Mouse (Mus musculus): ENCODE measurements around the gene Zfp956. TPM values are rescaled to one million over a fixed set of nuclear protein-coding genes. Genes with fewer than 3 reads are reported as not detected.
A peak's percentile ranks its signal among the peaks of the same experiment; 100 is the strongest.
"Not testable (repeated sequence)": the region's sequence is repeated elsewhere in the genome, so short reads cannot be mapped to it uniquely, and the experiment has no call there.

The Zfp956 gene
- total RNA-seq (2021): 1 to 10 TPM; 1.5 to 2.2 TPM

- DNase-seq: peak; percentile 95
Observed at GRCm38 (mm10) chr6:47953191-47953726, at the start of gene Zfp956. TSS of gene Zfp956 (plus strand) at chr6:47953390.

- no peak for DNase-seq
Observed at GRCm38 (mm10) chr6:47903587-47903986, 49.6 kb upstream of the Zfp956 start.

GRCm38 (mm10) chr6:47904361-47904760 lies 48.8 kb upstream of the Zfp956 start:
- DNase-seq: no peak

- DNase-seq: no peak
Observed at GRCm38 (mm10) chr6:47904917-47905695, 48.1 kb upstream of the Zfp956 start.

- DNase-seq: no peak
Observed at GRCm38 (mm10) chr6:47906326-47906725, 46.9 kb upstream of the Zfp956 start.

GRCm38 (mm10) chr6:47909007-47909406 lies 44.2 kb upstream of the Zfp956 start:
- no peak for DNase-seq

GRCm38 (mm10) chr6:47911650-47912049 lies 41.5 kb upstream of the Zfp956 start:
- no peak for DNase-seq

- no peak for DNase-seq
Observed at GRCm38 (mm10) chr6:47912991-47913390, 40.2 kb upstream of the Zfp956 start.

- no peak for DNase-seq
Observed at GRCm38 (mm10) chr6:47917051-47917450, 36.1 kb upstream of the Zfp956 start.

GRCm38 (mm10) chr6:47918768-47919274 lies 34.4 kb upstream of the Zfp956 start:
- DNase-seq: no peak

GRCm38 (mm10) chr6:47919646-47920446 lies 33.3 kb upstream of the Zfp956 start:
- no peak for DNase-seq

GRCm38 (mm10) chr6:47920447-47921340 lies 32.5 kb upstream of the Zfp956 start, which contains the start of gene Zfp212:
TSS of gene Zfp212 (plus strand) at chr6:47920476.
- DNase-seq: peak; percentile 85

- no peak for DNase-seq
Observed at GRCm38 (mm10) chr6:47942461-47942860, 10.7 kb upstream of the Zfp956 start.

GRCm38 (mm10) chr6:47943021-47943691 lies 10.0 kb upstream of the Zfp956 start:
- DNase-seq: peak; percentile 70

- DNase-seq: no peak
Observed at GRCm38 (mm10) chr6:47943721-47944120, 9.5 kb upstream of the Zfp956 start.

- DNase-seq: no peak
Observed at GRCm38 (mm10) chr6:47947388-47947787, 5.8 kb upstream of the Zfp956 start.

GRCm38 (mm10) chr6:47954425-47954824 lies 1.2 kb downstream of the Zfp956 start:
- no peak for DNase-seq

- no peak for DNase-seq
Observed at GRCm38 (mm10) chr6:47957816-47958215, 4.6 kb downstream of the Zfp956 start.

- no peak for DNase-seq
Observed at GRCm38 (mm10) chr6:47960685-47961421, 7.7 kb downstream of the Zfp956 start.

- no peak for DNase-seq
Observed at GRCm38 (mm10) chr6:47963051-47963450, 9.9 kb downstream of the Zfp956 start.

GRCm38 (mm10) chr6:47968166-47968565 lies 15.0 kb downstream of the Zfp956 start:
- DNase-seq: not testable (repeated sequence)

All from heart, postnatal 4 days (tissue).